Mouse (Mus musculus): ENCODE measurements around the gene Vps26b.

DNA sequence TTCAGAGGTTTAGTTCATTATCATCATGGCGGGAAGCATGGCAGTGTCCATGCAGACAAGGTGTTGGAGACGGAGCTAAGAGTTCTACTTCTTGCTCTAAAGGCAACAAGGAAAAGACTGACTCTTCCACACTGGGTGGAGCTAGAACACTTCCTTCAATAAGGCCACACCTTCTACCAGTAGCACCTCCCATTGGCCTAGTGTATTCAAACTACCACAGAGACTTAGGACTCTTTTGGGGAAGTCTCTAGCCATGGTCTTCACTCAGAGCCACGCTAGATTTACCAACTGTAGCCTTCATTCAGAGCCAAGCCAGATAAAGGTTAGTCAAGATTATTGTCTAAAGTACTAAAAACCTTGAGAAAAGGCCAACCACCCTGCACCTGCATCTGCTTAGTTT, 32.8 kb downstream of the Vps26b start:
- TF ChIP-seq POLR2A (IDR thresholded peaks at IDR 0.05; ENCODE audit: control insufficient read depth, low read depth, low read length) (no peak), CTCF (IDR thresholded peaks at IDR 0.05; ENCODE audit: control insufficient read depth, insufficient read depth, insufficient replicate concordance, low read depth, low read length) (no peak)
